Mouse (Mus musculus): ENCODE data around the gene Hnrnpa3. TPM values are rescaled to one million over a fixed set of nuclear protein-coding genes. Genes with fewer than 3 reads are reported as not detected.
A peak's percentile ranks its signal among the peaks of the same experiment; 100 is the strongest.
"Not testable (repeated sequence)": the region's sequence is repeated elsewhere in the genome, so short reads cannot be mapped to it uniquely, and the experiment has no call there.

Hnrnpa3 gene
- polyA plus RNA-seq, 1 experiment from 2014 or later: 310 TPM

DNA sequence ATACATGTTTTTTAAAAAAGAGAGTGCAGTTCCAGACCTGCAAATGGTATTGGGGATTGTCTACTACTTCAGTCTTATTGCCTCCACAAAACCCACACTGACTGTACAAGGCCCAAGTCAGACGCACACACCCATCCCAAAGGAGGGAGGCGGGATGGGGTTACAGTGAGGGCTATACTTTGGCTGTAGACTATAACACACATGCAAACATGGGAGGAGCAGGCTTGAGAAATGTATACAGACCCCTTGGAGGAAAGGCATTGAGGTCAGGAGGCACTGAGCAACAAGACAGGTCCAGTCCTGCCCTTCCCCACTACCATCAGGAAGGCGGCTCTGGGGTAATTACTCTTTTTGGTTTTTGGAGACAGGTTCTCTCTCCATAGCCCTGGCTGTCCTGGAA lies 35.9 kb downstream of the Hnrnpa3 start:
- H3K9ac ChIP-seq (ENCODE audit: low read length); H3K27me3 ChIP-seq (ENCODE audit: control insufficient read depth, insufficient read depth, low read length); H3K4me2 ChIP-seq; H3K4me1 ChIP-seq (ENCODE audit: control insufficient read depth, insufficient read depth, low read length); DNase-seq (ENCODE audit: low spot score, missing footprints); H3K27ac ChIP-seq (ENCODE audit: low read depth, low read length); H3K36me3 ChIP-seq (ENCODE audit: control insufficient read depth, insufficient read depth, low read length); ATAC-seq (ENCODE audit: low FRiP score); H3K9me3 ChIP-seq (ENCODE audit: control insufficient read depth, low read length); H3K4me3 ChIP-seq (ENCODE audit: low read depth, low read length): not testable (repeated sequence)
- WGBS: 90% methylated on average over 3 of the region's 3 CpGs

DNA sequence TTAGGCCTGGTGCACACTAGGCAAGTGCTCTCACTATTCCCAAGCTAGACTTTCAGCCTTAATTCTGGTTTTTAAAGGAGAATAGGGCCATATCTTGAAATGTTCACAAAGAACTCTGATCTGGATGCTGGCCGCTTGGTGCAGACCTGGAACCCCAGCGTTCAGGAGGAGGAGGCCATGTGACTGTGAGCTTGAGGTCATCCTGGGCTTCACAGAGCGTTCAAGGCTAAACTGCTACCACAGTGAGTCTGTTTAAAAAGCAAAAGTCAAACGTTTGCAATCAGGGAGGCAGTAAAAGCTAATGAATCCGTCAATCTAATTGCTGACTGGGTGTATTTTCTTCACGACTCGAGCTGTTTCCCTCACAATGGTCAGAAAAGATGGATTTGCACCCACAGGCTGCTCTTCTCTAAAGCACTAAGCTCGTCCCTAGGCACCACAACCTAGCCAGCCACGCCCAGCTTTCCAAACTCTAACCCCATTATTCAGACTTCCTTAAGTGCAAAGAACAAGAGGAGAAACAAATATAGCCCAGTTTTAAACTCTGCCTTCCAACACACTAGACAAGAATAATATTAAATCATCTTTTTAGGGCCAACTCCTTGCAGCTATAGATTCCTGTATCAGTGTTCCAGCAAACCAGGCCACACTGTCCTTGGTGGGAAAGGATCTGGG lies 36.8 kb downstream of the Hnrnpa3 start:
- DNase-seq (ENCODE audit: low spot score, missing footprints): no peak
- no peak for ATAC-seq (ENCODE audit: low FRiP score)
- Histone ChIP-seq H3K4me2 (no peak overlapping the region), H3K36me3 (ENCODE audit: control insufficient read depth, insufficient read depth, low read length) (no peaks in the 10 kb centered on the region), H3K9ac (ENCODE audit: low read length) (no peak overlapping the region), H3K4me3 (ENCODE audit: low read depth, low read length) (no peak overlapping the region), H3K27me3 (ENCODE audit: control insufficient read depth, insufficient read depth, low read length) (no peaks in the 10 kb centered on the region), H3K4me1 (ENCODE audit: control insufficient read depth, insufficient read depth, low read length) (0 out of 2 replicates have a peak, but pooled peaks cover 2% of the 10 kb centered on the region), H3K27ac (ENCODE audit: low read depth, low read length) (no peak overlapping the region), H3K9me3 (ENCODE audit: control insufficient read depth, low read length) (no peaks in the 10 kb centered on the region)
- 61% methylated on average over 9 of the region's 9 CpGs for WGBS

DNA sequence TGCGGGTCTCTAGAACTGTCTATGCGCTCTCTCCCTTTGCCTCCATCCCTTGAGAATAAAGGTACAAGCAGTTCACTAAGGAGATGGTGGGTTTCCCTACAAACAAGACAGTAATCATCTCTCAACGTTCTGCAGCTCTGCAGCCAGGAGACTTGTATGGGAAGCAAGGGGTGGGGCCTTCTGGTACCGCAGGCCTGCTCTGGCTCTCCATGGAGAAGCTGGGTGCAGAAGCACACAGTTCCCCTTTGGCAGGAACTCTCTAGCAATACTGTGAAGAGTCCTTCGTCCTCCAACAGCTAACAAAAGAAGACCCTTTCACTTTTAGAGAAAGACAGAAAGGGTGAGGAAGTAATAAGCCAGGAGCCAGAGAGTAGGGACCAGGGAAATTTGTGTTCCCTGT lies 37.3 kb downstream of the Hnrnpa3 start:
- DNase-seq (ENCODE audit: low spot score, missing footprints) (no peak), ATAC-seq (ENCODE audit: low FRiP score) (no peak)
- Histone ChIP-seq H3K27me3 (ENCODE audit: control insufficient read depth, insufficient read depth, low read length) (no peaks in the 10 kb centered on the region), H3K27ac (ENCODE audit: low read depth, low read length) (no peak overlapping the region), H3K4me3 (ENCODE audit: low read depth, low read length) (no peak overlapping the region), H3K9me3 (ENCODE audit: control insufficient read depth, low read length) (no peaks in the 10 kb centered on the region), H3K9ac (ENCODE audit: low read length) (no peak overlapping the region), H3K36me3 (ENCODE audit: control insufficient read depth, insufficient read depth, low read length) (no peaks in the 10 kb centered on the region), H3K4me1 (ENCODE audit: control insufficient read depth, insufficient read depth, low read length) (0 out of 2 replicates have a peak, but pooled peaks cover 2% of the 10 kb centered on the region), H3K4me2 (no peak overlapping the region)
- 71% methylated on average over 5 of the region's 5 CpGs for WGBS

DNA sequence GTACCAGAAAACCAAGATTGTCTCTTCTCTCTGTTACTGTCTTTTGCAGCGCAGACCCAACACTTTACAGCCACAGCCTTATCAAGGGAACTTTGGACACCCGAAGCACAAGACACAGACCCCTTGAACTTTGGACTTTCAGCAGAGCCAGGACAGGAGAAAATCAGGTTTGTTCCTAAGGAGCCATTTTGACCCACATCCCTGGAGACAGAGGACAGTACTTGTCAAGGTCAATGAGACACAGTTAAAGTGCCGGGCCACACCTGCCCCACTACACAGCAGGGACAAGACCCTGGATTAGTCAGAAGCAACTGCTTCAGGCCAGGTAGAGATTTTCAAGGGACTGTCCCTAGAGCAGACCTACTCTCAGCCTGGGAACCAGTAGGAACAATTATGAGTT lies 38.2 kb downstream of the Hnrnpa3 start:
- DNase-seq (ENCODE audit: low spot score, missing footprints) (no peak), ATAC-seq (ENCODE audit: low FRiP score) (no peak)
- Histone ChIP-seq H3K4me2 (no peak overlapping the region), H3K27ac (ENCODE audit: low read depth, low read length) (no peak overlapping the region), H3K9me3 (ENCODE audit: control insufficient read depth, low read length) (no peaks in the 10 kb centered on the region), H3K4me1 (ENCODE audit: control insufficient read depth, insufficient read depth, low read length) (0 out of 2 replicates have a peak, but pooled peaks cover 5% of the 10 kb centered on the region), H3K27me3 (ENCODE audit: control insufficient read depth, insufficient read depth, low read length) (no peaks in the 10 kb centered on the region), H3K4me3 (ENCODE audit: low read depth, low read length) (no peak overlapping the region), H3K9ac (ENCODE audit: low read length) (no peak overlapping the region), H3K36me3 (ENCODE audit: control insufficient read depth, insufficient read depth, low read length) (no peaks in the 10 kb centered on the region)
- 84% methylated on average over 3 of the region's 3 CpGs for WGBS

DNA sequence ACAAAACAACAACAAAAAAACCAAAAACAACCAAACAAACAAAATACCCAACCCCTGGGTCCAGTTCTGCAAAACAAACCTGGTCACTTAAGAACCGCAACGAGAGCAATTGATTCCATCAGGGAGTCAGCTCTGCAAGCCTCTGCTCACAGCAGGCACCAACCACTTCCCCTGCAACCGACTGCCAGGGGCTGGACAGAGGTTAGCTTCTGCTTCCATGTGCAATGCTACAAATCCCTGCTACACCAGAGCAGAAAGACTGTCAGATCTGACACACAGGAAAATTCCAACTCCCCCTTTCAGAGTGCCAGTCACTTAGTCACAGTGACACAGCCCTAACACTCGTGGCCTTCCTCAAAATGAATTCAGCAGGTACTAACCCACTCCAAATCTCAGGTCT lies 38.9 kb downstream of the Hnrnpa3 start:
- H3K4me2 ChIP-seq: no peak overlapping the region
- 30% methylated on average over 4 of the region's 4 CpGs for WGBS
- no peak for ATAC-seq (ENCODE audit: low FRiP score)
- H3K9ac ChIP-seq (ENCODE audit: low read length): no peak overlapping the region
- no peak for DNase-seq (ENCODE audit: low spot score, missing footprints)
- H3K9me3 ChIP-seq (ENCODE audit: control insufficient read depth, low read length): no peaks in the 10 kb centered on the region
- no peak overlapping the region for H3K27ac ChIP-seq (ENCODE audit: low read depth, low read length)
- peaks cover 10% of the 10 kb centered on the region; the same call in 1 of the 2 replicates for H3K4me1 ChIP-seq (ENCODE audit: control insufficient read depth, insufficient read depth, low read length)
- no peaks in the 10 kb centered on the region for H3K27me3 ChIP-seq (ENCODE audit: control insufficient read depth, insufficient read depth, low read length)
- H3K36me3 ChIP-seq (ENCODE audit: control insufficient read depth, insufficient read depth, low read length): no peaks in the 10 kb centered on the region
- H3K4me3 ChIP-seq (ENCODE audit: low read depth, low read length): no peak overlapping the region

DNA sequence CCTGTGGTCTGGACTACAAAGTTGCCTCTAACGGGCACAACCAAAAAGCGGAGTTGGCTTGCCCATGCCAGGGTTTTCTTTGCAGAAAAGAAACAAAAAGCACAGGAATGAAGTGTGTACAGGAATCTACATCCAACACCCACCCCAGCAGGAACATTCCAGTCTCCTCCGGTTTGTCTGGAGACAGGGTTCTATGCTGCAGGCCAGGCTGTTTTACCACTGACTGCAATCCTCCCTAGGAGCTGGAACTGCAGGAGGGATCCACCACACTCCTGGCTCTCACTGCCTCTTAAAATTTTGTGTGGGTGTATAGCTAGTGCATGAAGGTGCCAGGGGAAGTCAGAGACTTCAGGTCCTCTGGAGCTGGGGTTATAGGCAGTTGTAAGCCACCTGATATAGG lies 39.8 kb downstream of the Hnrnpa3 start:
- Histone ChIP-seq H3K4me3 (ENCODE audit: low read depth, low read length) (no peak overlapping the region), H3K9ac (ENCODE audit: low read length) (no peak overlapping the region), H3K4me1 (ENCODE audit: control insufficient read depth, insufficient read depth, low read length) (peaks cover 10% of the 10 kb centered on the region; the same call in 1 of the 2 replicates), H3K27ac (ENCODE audit: low read depth, low read length) (no peak overlapping the region), H3K9me3 (ENCODE audit: control insufficient read depth, low read length) (no peaks in the 10 kb centered on the region), H3K27me3 (ENCODE audit: control insufficient read depth, insufficient read depth, low read length) (no peaks in the 10 kb centered on the region), H3K36me3 (ENCODE audit: control insufficient read depth, insufficient read depth, low read length) (no peaks in the 10 kb centered on the region), H3K4me2 (no peak overlapping the region)
- DNase-seq (ENCODE audit: low spot score, missing footprints) (no peak), ATAC-seq (ENCODE audit: low FRiP score) (no peak)
- 91% methylated on average over 3 of the region's 3 CpGs for WGBS

DNA sequence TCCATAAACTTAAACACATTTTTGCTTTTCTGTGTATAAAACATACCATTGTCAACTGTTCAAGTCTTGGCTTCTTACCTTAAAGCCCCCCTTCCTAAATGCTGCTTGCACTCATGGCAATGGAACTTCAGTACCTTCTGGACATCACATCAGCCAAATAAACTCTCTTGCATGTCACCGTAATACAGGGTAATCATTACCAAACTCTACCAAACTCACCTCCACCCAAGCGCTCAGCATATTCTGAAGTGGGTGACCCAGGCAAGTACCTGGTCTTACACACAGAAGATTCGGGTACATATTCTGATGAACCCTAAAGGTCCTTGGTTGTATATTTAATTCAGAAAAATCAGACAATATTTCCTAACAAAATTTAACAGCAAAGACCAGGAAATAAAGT lies 41.5 kb downstream of the Hnrnpa3 start:
- Histone ChIP-seq H3K27me3 (ENCODE audit: control insufficient read depth, insufficient read depth, low read length) (no peaks in the 10 kb centered on the region), H3K9me3 (ENCODE audit: control insufficient read depth, low read length) (no peaks in the 10 kb centered on the region), H3K4me1 (ENCODE audit: control insufficient read depth, insufficient read depth, low read length) (peaks cover 16% of the 10 kb centered on the region; the same call in 1 of the 2 replicates), H3K27ac (ENCODE audit: low read depth, low read length) (no peak overlapping the region), H3K9ac (ENCODE audit: low read length) (no peak overlapping the region), H3K36me3 (ENCODE audit: control insufficient read depth, insufficient read depth, low read length) (no peaks in the 10 kb centered on the region), H3K4me3 (ENCODE audit: low read depth, low read length) (no peak overlapping the region), H3K4me2 (no peak overlapping the region)
- no peak for DNase-seq (ENCODE audit: low spot score, missing footprints)
- ATAC-seq (ENCODE audit: low FRiP score): no peak
- 95% methylated on average over 3 of the region's 3 CpGs for WGBS

DNA sequence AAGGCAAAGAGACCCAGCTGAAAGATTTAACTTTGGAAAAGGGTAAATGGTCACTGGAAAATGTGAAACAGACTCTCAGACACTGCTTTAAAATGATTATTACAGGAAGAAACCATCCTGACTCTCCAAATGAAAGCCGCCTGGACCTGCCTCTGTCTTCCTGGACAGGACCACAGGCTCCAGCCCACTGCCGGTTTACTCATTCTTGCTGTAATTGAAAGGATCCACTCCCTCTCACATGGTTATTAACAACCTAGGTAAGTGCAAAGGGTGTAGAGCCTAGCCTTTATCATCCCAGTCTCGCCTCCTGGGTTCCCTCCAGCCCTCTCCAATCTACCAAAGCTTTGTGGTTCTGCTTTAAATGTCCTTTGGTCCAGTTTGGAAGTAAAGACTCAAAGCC lies 42.1 kb downstream of the Hnrnpa3 start:
- Histone ChIP-seq H3K27me3 (ENCODE audit: control insufficient read depth, insufficient read depth, low read length) (no peaks in the 10 kb centered on the region), H3K27ac (ENCODE audit: low read depth, low read length) (no peak overlapping the region), H3K4me1 (ENCODE audit: control insufficient read depth, insufficient read depth, low read length) (peaks cover 16% of the 10 kb centered on the region; the same call in 1 of the 2 replicates), H3K4me3 (ENCODE audit: low read depth, low read length) (no peak overlapping the region), H3K36me3 (ENCODE audit: control insufficient read depth, insufficient read depth, low read length) (no peaks in the 10 kb centered on the region), H3K9me3 (ENCODE audit: control insufficient read depth, low read length) (no peaks in the 10 kb centered on the region), H3K9ac (ENCODE audit: low read length) (no peak overlapping the region), H3K4me2 (no peak overlapping the region)
- ATAC-seq (ENCODE audit: low FRiP score) (no peak), DNase-seq (ENCODE audit: low spot score, missing footprints) (no peak)
- WGBS: 78% methylated on average over 3 of the region's 3 CpGs

DNA sequence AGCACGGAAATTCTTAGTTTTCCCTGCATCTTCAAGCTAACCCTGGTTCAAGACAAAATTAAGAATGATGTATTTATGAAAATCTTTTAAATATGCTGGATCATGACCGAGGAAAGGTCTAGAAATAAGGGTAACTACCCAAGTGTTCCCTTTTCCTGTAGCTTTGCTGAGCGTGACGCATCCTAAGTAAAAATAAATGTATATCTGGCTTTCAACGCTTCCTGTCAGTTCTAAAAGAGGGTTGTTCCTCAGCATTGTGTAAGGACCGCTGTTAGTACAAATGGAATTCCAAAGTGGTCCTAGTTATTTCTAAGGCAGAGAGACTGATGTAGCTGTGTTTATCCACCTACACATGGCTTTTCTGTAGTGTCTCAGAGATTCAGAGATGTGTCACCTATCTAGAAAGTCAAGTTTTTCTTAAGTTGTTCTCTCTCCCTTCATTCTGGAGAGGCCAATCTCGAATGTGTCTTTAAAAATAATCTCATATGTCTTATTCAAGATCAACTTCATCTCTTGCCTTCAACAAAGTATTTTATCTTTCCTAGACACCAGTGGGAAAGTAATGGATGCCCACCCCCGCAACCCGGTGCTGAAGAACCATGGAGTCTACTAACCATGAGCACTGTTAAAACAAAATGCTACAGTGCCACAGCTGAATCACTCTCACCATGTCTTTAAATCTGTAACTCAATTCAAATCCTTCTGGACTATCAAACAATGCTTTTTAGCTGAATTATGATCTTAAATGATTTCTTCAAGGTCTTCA lies 42.9 kb downstream of the Hnrnpa3 start:
- DNase-seq (ENCODE audit: low spot score, missing footprints): no peak
- WGBS: 81% methylated on average over 9 of the region's 9 CpGs
- Histone ChIP-seq H3K27ac (ENCODE audit: low read depth, low read length) (no peak overlapping the region), H3K9me3 (ENCODE audit: control insufficient read depth, low read length) (no peaks in the 10 kb centered on the region), H3K9ac (ENCODE audit: low read length) (no peak overlapping the region), H3K27me3 (ENCODE audit: control insufficient read depth, insufficient read depth, low read length) (no peaks in the 10 kb centered on the region), H3K4me1 (ENCODE audit: control insufficient read depth, insufficient read depth, low read length) (peaks cover 16% of the 10 kb centered on the region; the same call in 1 of the 2 replicates), H3K36me3 (ENCODE audit: control insufficient read depth, insufficient read depth, low read length) (no peaks in the 10 kb centered on the region), H3K4me3 (ENCODE audit: low read depth, low read length) (no peak overlapping the region), H3K4me2 (peak overlapping the region; percentile 76; the same call in 1 of the 2 replicates)
- ATAC-seq (ENCODE audit: low FRiP score): no peak
